Mouse (Mus musculus): ENCODE results near the gene Ank2.

DNA sequence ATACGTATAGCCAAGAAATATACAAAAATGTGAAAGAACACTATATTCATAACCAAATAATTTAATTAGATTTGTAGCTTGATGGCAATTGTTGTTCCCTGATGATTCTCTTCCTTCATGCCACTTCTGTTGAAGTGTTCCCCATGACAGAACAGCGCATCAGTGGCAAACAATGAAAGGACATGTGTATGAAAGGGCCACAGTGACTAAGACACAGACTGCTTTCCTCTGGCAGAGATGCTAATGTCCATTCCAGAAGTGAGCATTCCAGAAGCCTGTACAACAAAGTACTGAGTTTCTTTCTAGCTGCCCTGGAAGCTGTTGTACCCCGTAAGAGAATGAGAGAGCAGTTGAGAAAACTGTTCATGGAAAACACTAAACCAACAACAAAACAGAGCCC, 345.7 kb downstream of the Ank2 start:
- TF ChIP-seq GATA1 (IDR thresholded peaks at IDR 0.05; ENCODE audit: borderline replicate concordance, low read length) (no peak), FLI1 (IDR thresholded peaks at IDR 0.05; ENCODE audit: low read length) (no peak)
